Mouse (Mus musculus): Measurements from ENCODE around the gene Bmp8b. TPM values are rescaled to one million over a fixed set of nuclear protein-coding genes. Genes with fewer than 3 reads are reported as not detected.
A peak's percentile ranks its signal among the peaks of the same experiment; 100 is the strongest.
"Not testable (repeated sequence)": the region's sequence is repeated elsewhere in the genome, so short reads cannot be mapped to it uniquely, and the experiment has no call there.

The Bmp8b gene
- not detected in 2 replicates for total RNA-seq (2014; fragmentation: Nextera tagmentation)
- total RNA-seq (2017) = 0.09 TPM in 1 of 2 replicates, not detected in the other

- peak; percentile 38 for ATAC-seq (replicated peaks; ENCODE audit: poor library complexity, severe bottlenecking)
These were observed at the start of gene Bmp8b for GRCm38 (mm10) chr4:123104651-123105450. Gene Bmp8b (plus strand): TSS chr4:123105165.

- no peak for ATAC-seq (replicated peaks; ENCODE audit: poor library complexity, severe bottlenecking)
These were observed 48.3 kb upstream of the Bmp8b start for GRCm38 (mm10) chr4:123056560-123057109.

GRCm38 (mm10) chr4:123057957-123058356 is 47.0 kb upstream of the Bmp8b start:
- ATAC-seq (replicated peaks; ENCODE audit: poor library complexity, severe bottlenecking) = no peak

- no peak for ATAC-seq (replicated peaks; ENCODE audit: poor library complexity, severe bottlenecking)
These were observed 43.2 kb upstream of the Bmp8b start for GRCm38 (mm10) chr4:123061744-123062143.

- no peak for ATAC-seq (replicated peaks; ENCODE audit: poor library complexity, severe bottlenecking)
These were observed 36.3 kb upstream of the Bmp8b start for GRCm38 (mm10) chr4:123068646-123069045.

GRCm38 (mm10) chr4:123071266-123071966 is 33.5 kb upstream of the Bmp8b start:
- ATAC-seq (replicated peaks; ENCODE audit: poor library complexity, severe bottlenecking) = peak; percentile 97

GRCm38 (mm10) chr4:123076928-123077327 is 28.0 kb upstream of the Bmp8b start:
- ATAC-seq (replicated peaks; ENCODE audit: poor library complexity, severe bottlenecking) = no peak

- ATAC-seq (replicated peaks; ENCODE audit: poor library complexity, severe bottlenecking) = no peak
These were observed 26.7 kb upstream of the Bmp8b start for GRCm38 (mm10) chr4:123078231-123078630.

- no peak for ATAC-seq (replicated peaks; ENCODE audit: poor library complexity, severe bottlenecking)
These were observed 24.2 kb upstream of the Bmp8b start for GRCm38 (mm10) chr4:123080791-123081190.

GRCm38 (mm10) chr4:123082283-123083163 is 22.4 kb upstream of the Bmp8b start:
- ATAC-seq (replicated peaks; ENCODE audit: poor library complexity, severe bottlenecking) = peak; percentile 90

- ATAC-seq (replicated peaks; ENCODE audit: poor library complexity, severe bottlenecking) = peak; percentile 60
These were observed 21.6 kb upstream of the Bmp8b start for GRCm38 (mm10) chr4:123083323-123083902.

GRCm38 (mm10) chr4:123085290-123085689 is 19.7 kb upstream of the Bmp8b start:
- no peak for ATAC-seq (replicated peaks; ENCODE audit: poor library complexity, severe bottlenecking)

- ATAC-seq (replicated peaks; ENCODE audit: poor library complexity, severe bottlenecking) = no peak
These were observed 18.6 kb upstream of the Bmp8b start for GRCm38 (mm10) chr4:123086381-123086780.

- ATAC-seq (replicated peaks; ENCODE audit: poor library complexity, severe bottlenecking) = no peak
These were observed 12.3 kb upstream of the Bmp8b start for GRCm38 (mm10) chr4:123092621-123093020.

- no peak for ATAC-seq (replicated peaks; ENCODE audit: poor library complexity, severe bottlenecking)
These were observed 11.7 kb upstream of the Bmp8b start for GRCm38 (mm10) chr4:123093064-123093776.

- no peak for ATAC-seq (replicated peaks; ENCODE audit: poor library complexity, severe bottlenecking)
These were observed 11.1 kb upstream of the Bmp8b start for GRCm38 (mm10) chr4:123093869-123094268.

GRCm38 (mm10) chr4:123105451-123105790 is 456 bp downstream of the Bmp8b start:
- peak; percentile 21; the same call in 1 of the 2 replicates for ATAC-seq (replicated peaks; ENCODE audit: poor library complexity, severe bottlenecking)

GRCm38 (mm10) chr4:123105929-123106328 is 964 bp downstream of the Bmp8b start:
- not testable (repeated sequence) for ATAC-seq (replicated peaks; ENCODE audit: poor library complexity, severe bottlenecking)

GRCm38 (mm10) chr4:123106864-123107263 is 1.9 kb downstream of the Bmp8b start:
- ATAC-seq (replicated peaks; ENCODE audit: poor library complexity, severe bottlenecking) = no peak

Data from granulocyte monocyte progenitor cell, adult 5-6 weeks (primary cell).